Mouse (Mus musculus) spleen, adult 2 months (tissue): Measurements from ENCODE around the gene Adgrl3. TPM values are rescaled to one million over a fixed set of nuclear protein-coding genes. Genes with fewer than 3 reads are reported as not detected.

ENCODE experiments used
- DNase-seq, 2 experiments: peaks; one replicate each; pipeline versions ENCODE4 v3.0.0 to v3.0.0-alpha.2; 2012 to 2021; ENCODE audit warnings: low spot score in 2 of 2, low read depth in 1 of 2
- H3K27ac ChIP-seq: fragments of 200-500 bp; 2 replicates; pipeline ENCODE4 v1.5.1; 2012; ENCODE audit warnings: low read length, inconsistent platforms; ENCODE audit not compliant: insufficient read depth
- H3K27me3 ChIP-seq: fragments of 200-500 bp; 2 replicates; pipeline ENCODE4 v1.6.1; 2012; ENCODE audit warnings: mild to moderate bottlenecking, moderate library complexity, low read length, inconsistent platforms; ENCODE audit not compliant: control insufficient read depth, insufficient read depth
- H3K36me3 ChIP-seq: fragments of 200-500 bp; 2 replicates; pipeline ENCODE4 v1.6.1; 2012; ENCODE audit warnings: mild to moderate bottlenecking, low read length, inconsistent platforms; ENCODE audit not compliant: control insufficient read depth, insufficient read depth
- H3K4me1 ChIP-seq: fragments of 200-500 bp; 2 replicates; pipeline ENCODE4 v1.6.1; 2011; ENCODE audit warnings: inconsistent platforms; ENCODE audit not compliant: control insufficient read depth, insufficient read depth, insufficient read length
- H3K4me3 ChIP-seq: fragments of 200-500 bp; 2 replicates; pipeline ENCODE4 v1.5.1; 2011; ENCODE audit warnings: mild to moderate bottlenecking, inconsistent platforms; ENCODE audit not compliant: insufficient read depth, insufficient read length; ENCODE audit errors: extremely low read depth
- CTCF ChIP-seq: fragments of 200-500 bp; IDR thresholded peaks from 2 replicates; pipeline ENCODE4 v1.5.1; 2011; ENCODE audit warnings: mild to moderate bottlenecking, inconsistent platforms; ENCODE audit not compliant: insufficient read depth, insufficient read length, insufficient replicate concordance; ENCODE audit errors: extremely low read depth
- POLR2A ChIP-seq: fragments of 200-500 bp; IDR thresholded peaks from 2 replicates; pipeline ENCODE4 v1.6.1; 2011; ENCODE audit warnings: low read depth, low read length, inconsistent platforms
- WGBS: fragments of 180-500 bp; shearing (Covaris S2); methylation state at CpG from one replicate; pipeline ENCODE4 v1.1.7; 2018; 5-methylcytosine and 5-hydroxymethylcytosine counted together
- polyA plus RNA-seq: library from polyadenylated mRNA; depleted of rRNA; stranded (reverse); fragments of >200 nt; gene quantifications from 2 replicates; pipeline ENCODE4 v1.2.3, GENCODE M21; 2012

The Adgrl3 gene
- polyA plus RNA-seq, 1 experiment = 2.5 TPM

- no peaks in the 10 kb centered on the region for H3K36me3 ChIP-seq
- H3K27ac ChIP-seq = no peak overlapping the region
- H3K4me3 ChIP-seq = no peak overlapping the region
- DNase-seq = no peak
- no peak for TF ChIP-seq POLR2A
- no peak for TF ChIP-seq CTCF
- WGBS = 92% methylated on average over 3 of the region's 3 CpGs
- H3K4me1 ChIP-seq = no peaks in the 10 kb centered on the region
- no peaks in the 10 kb centered on the region for H3K27me3 ChIP-seq
Observed at GRCm38 (mm10) chr5:81480911-81481310, 461.0 kb downstream of the Adgrl3 start.

GRCm38 (mm10) chr5:81483890-81484289 is 464.0 kb downstream of the Adgrl3 start:
- Histone ChIP-seq H3K4me3 (no peak overlapping the region), H3K27me3 (no peaks in the 10 kb centered on the region), H3K36me3 (no peaks in the 10 kb centered on the region), H3K27ac (no peak overlapping the region), H3K4me1 (no peaks in the 10 kb centered on the region)
- TF ChIP-seq CTCF (no peak), POLR2A (no peak)
- WGBS = 20% methylated on average over 3 of the region's 3 CpGs
- no peak for DNase-seq

- 81% methylated on average over 3 of the region's 3 CpGs for WGBS
- Histone ChIP-seq H3K4me1 (no peaks in the 10 kb centered on the region), H3K4me3 (no peak overlapping the region), H3K27me3 (no peaks in the 10 kb centered on the region), H3K36me3 (no peaks in the 10 kb centered on the region), H3K27ac (no peak overlapping the region)
- DNase-seq = no peak
- TF ChIP-seq CTCF (no peak), POLR2A (no peak)
Observed at GRCm38 (mm10) chr5:81501076-81501475, 481.1 kb downstream of the Adgrl3 start.

GRCm38 (mm10) chr5:81518720-81519496 is 499.0 kb downstream of the Adgrl3 start:
- Histone ChIP-seq H3K36me3 (no peaks in the 10 kb centered on the region), H3K27ac (no peak overlapping the region), H3K4me1 (no peaks in the 10 kb centered on the region), H3K27me3 (no peaks in the 10 kb centered on the region), H3K4me3 (no peak overlapping the region)
- WGBS = 64% methylated on average over 5 of the region's 5 CpGs
- no peak for DNase-seq
- TF ChIP-seq CTCF = no peak
- TF ChIP-seq POLR2A = no peak

- Histone ChIP-seq H3K4me1 (no peaks in the 10 kb centered on the region), H3K27ac (no peak overlapping the region), H3K4me3 (no peak overlapping the region), H3K27me3 (no peaks in the 10 kb centered on the region), H3K36me3 (no peaks in the 10 kb centered on the region)
- TF ChIP-seq CTCF = no peak
- TF ChIP-seq POLR2A = no peak
- 35% methylated on average over 11 of the region's 11 CpGs for WGBS
- DNase-seq = no peak
Observed at GRCm38 (mm10) chr5:81519497-81520382, 499.8 kb downstream of the Adgrl3 start.

GRCm38 (mm10) chr5:81522760-81523159 is 502.8 kb downstream of the Adgrl3 start:
- Histone ChIP-seq H3K36me3 (no peaks in the 10 kb centered on the region), H3K27ac (no peak overlapping the region), H3K27me3 (no peaks in the 10 kb centered on the region), H3K4me3 (no peak overlapping the region), H3K4me1 (no peaks in the 10 kb centered on the region)
- no peak for DNase-seq
- WGBS = 80% methylated on average over 4 of the region's 4 CpGs
- TF ChIP-seq CTCF = no peak
- TF ChIP-seq POLR2A = no peak
